Mouse (Mus musculus): Measurements from ENCODE around the gene Cplx3. TPM values are rescaled to one million over a fixed set of nuclear protein-coding genes. Genes with fewer than 3 reads are reported as not detected.

Gene Cplx3
- total RNA-seq, 2 experiments from 2014 or later = not detected

GRCm38 (mm10) chr9:57639661-57640328, 33.7 kb upstream of the Cplx3 start:
- intact Hi-C loops (cut with DNase I) = no loop called here
- DNase-seq = no peak

- DNase-seq = no peak
- intact Hi-C loops (cut with DNase I) = no loop called here
Observed at GRCm38 (mm10) chr9:57638651-57639459, 32.8 kb upstream of the Cplx3 start.

GRCm38 (mm10) chr9:57637741-57638322, 31.8 kb upstream of the Cplx3 start:
- peak; percentile 85 to 87 for DNase-seq
- intact Hi-C loops (cut with DNase I) = no loop called here

GRCm38 (mm10) chr9:57637272-57637671, 31.2 kb upstream of the Cplx3 start:
- intact Hi-C loops (cut with DNase I) = no loop called here
- no peak for DNase-seq

GRCm38 (mm10) chr9:57633481-57634024, 27.5 kb upstream of the Cplx3 start:
- intact Hi-C loops (cut with DNase I) = no loop called here
- no peak for DNase-seq

GRCm38 (mm10) chr9:57629118-57629874, 23.2 kb upstream of the Cplx3 start:
- DNase-seq = peak; percentile 81 to 91
- intact Hi-C loops (cut with DNase I) = loop anchor here (1.0 kb wide), 2 partner anchors 16 to 26 kb away; no protein-coding TSS in a partner anchor

GRCm38 (mm10) chr9:57628717-57629116, 22.6 kb upstream of the Cplx3 start:
- intact Hi-C loops (cut with DNase I) = loop anchor here (1.0 kb wide), 2 partner anchors 17 to 27 kb away; no protein-coding TSS in a partner anchor
- no peak for DNase-seq

- intact Hi-C loops (cut with DNase I) = no loop called here
- DNase-seq = no peak
Observed at GRCm38 (mm10) chr9:57627892-57628291, 21.8 kb upstream of the Cplx3 start.

GRCm38 (mm10) chr9:57627191-57627590, 21.1 kb upstream of the Cplx3 start:
- intact Hi-C loops (cut with DNase I) = no loop called here
- DNase-seq = no peak

- intact Hi-C loops (cut with DNase I) = no loop called here
Observed at GRCm38 (mm10) chr9:57625674-57626500, 19.8 kb upstream of the Cplx3 start.

GRCm38 (mm10) chr9:57624295-57624694, 18.2 kb upstream of the Cplx3 start:
- intact Hi-C loops (cut with DNase I) = no loop called here
- no peak for DNase-seq

More at GRCm38 (mm10) chr9:57625674-57626500, 19.8 kb upstream of the Cplx3 start:
- DNase-seq = no peak

- no peak for DNase-seq
- intact Hi-C loops (cut with DNase I) = no loop called here
Observed at GRCm38 (mm10) chr9:57620674-57621073, 14.6 kb upstream of the Cplx3 start, which contains the start of gene Lman1l. Lman1l (minus strand) TSS chr9:57620774.

GRCm38 (mm10) chr9:57618854-57619253, 12.8 kb upstream of the Cplx3 start:
- DNase-seq = no peak
- intact Hi-C loops (cut with DNase I) = no loop called here

- no peak for DNase-seq
- intact Hi-C loops (cut with DNase I) = no loop called here
Observed at GRCm38 (mm10) chr9:57617556-57618169, 11.6 kb upstream of the Cplx3 start.

- peak in 1 of 2 experiments; percentile 32 for DNase-seq
- intact Hi-C loops (cut with DNase I) = no loop called here
Observed at GRCm38 (mm10) chr9:57614786-57615185, 8.7 kb upstream of the Cplx3 start.

GRCm38 (mm10) chr9:57613975-57614374, 7.9 kb upstream of the Cplx3 start:
- DNase-seq = peak in 1 of 2 experiments; percentile 35
- intact Hi-C loops (cut with DNase I) = no loop called here

GRCm38 (mm10) chr9:57612587-57612986, 6.5 kb upstream of the Cplx3 start:
- DNase-seq = no peak
- intact Hi-C loops (cut with DNase I) = no loop called here

- no peak for DNase-seq
- intact Hi-C loops (cut with DNase I) = no loop called here
Observed at GRCm38 (mm10) chr9:57610359-57610826, 4.3 kb upstream of the Cplx3 start.

GRCm38 (mm10) chr9:57609803-57610202, 3.7 kb upstream of the Cplx3 start:
- no peak for DNase-seq
- intact Hi-C loops (cut with DNase I) = no loop called here

Data from heart, postnatal 10 days (tissue).